Mouse (Mus musculus): ENCODE measurements around the gene Stac.

Stac gene

DNA sequence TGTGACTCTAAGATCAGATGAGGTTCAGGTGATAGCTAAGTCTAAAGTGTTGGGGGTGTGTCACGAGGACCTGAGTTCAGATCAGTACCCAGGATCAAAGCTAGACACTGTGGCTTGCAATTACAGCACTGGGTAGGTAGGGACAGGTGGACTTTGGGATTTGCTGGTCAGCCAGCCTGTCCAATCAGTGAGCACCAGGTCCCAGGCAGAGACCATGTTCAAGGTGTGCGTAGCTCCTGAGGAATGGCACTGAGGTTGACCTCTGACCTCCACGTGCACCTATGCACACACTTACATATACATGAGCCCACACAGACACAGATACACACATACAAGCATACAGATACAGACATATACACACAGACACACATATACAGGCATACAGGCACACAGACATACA, 174.6 kb downstream of the Stac start:
- DNase-seq (ENCODE audit: low read depth in 1 of 2, low spot score in 2 of 2): no peak

DNA sequence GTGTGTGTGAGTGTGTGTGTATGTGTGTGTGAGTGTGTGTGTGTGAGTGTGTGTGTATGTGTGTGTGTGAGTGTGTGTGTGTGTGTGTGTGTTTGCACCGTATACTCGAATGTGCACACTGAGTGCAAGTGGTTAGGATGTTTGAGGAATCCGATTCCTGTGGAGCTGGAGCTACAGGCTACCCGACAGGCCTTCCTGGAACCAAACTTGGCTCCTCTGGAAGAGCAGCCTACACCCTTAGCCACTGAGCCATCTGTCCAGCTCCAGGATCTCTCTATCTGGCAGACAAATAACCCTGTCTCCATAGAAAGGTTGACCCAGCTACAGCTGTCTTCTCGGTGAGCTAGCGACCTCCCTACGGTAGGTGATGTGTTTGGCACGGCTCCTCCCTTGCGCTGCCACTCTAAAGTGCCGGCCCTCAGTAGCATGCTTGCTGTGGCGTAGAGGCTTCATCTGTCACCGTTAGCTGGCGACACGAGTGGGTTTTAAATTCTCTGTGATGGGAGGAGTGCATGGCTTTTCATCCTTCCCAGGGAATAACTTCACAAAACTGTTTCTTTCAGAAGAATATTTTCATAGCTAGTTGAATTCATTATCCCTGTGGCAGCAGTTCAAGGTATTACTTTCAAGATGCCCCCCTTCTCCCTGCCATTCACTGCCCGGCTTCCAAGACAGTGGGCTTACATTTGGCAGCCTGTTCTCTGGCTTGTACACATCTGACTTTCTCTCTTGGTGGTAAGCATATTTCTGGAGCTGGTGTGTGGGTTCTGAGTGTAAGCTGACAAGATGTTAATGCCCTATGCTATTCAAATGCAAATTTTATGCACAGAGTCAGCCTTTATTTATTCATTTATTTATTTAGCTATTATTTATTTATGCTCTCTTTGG, 175.3 kb downstream of the Stac start:
- DNase-seq (ENCODE audit: low read depth in 1 of 2, low spot score in 2 of 2): no peak
